Mouse (Mus musculus) ES-Bruce4 (cell line): Measurements from ENCODE around the gene Orm2.

Experiments used
- CTCF ChIP-seq: IDR thresholded peaks from one replicate; pipeline ENCODE4 v1.8.1; 2011; ENCODE audit warnings: low read depth, low read length
- EP300 ChIP-seq: IDR thresholded peaks from 2 replicates; pipeline ENCODE4 v1.6.1; 2011; ENCODE audit warnings: low read depth, low read length; ENCODE audit not compliant: insufficient read depth
- POLR2A ChIP-seq: IDR thresholded peaks from one replicate; pipeline ENCODE4 v1.8.1; 2011; ENCODE audit warnings: low read length; ENCODE audit not compliant: insufficient read depth

DNA sequence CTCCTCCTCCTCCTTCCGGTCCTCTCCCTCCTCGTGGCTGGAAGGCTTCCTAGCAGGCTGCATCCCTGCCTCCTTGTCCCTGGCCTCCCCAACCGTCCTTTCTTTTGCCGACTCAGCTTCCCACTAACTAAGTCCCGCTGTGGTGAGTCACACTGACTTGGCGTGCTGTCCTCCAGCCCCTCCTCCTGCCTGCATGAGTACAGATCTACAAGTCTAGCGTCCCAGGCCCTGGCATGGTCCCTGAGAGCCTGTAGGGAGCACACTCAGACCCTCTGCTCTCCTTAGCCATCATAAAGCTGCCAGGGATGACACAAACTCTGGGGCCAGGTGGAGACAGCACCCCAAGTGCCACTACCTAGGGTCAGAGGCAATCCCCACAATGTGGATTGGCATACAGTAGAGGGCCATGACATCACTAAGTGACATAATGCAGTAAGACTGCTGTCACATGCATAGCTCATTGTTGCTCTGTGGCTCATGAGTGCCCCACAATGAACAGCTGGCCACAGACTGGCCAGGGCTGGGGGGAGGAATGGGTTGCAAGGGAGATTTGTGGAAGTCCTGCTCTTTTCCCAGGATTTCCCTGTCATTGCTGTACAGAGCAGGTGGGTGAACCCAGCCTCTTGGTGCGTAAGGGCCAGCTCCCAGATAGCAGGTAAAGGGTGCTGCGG, 46.0 kb upstream of the Orm2 start:
- TF ChIP-seq CTCF (no peak), EP300 (no peak), POLR2A (no peak)
